Mouse (Mus musculus) lung, postnatal 0 days (tissue): ENCODE data around the gene Gm12216. TPM values are rescaled to one million over a fixed set of nuclear protein-coding genes. Genes with fewer than 3 reads are reported as not detected.

Source experiments
- ATAC-seq: fragments of 200-750 bp; cut with Nextera tagmentation; 2 replicates; pipeline ENCODE4 v1.8.0; 2017; ENCODE audit warnings: moderate library complexity
- DNase-seq: peaks from one replicate; pipeline ENCODE4 v3.0.0-alpha.2; 2016; ENCODE audit warnings: low spot score
- H3K27ac ChIP-seq: fragments of 300-500 bp; sonication (generic); 2 replicates; pipeline ENCODE4 v1.5.1; 2014; ENCODE audit warnings: antibody characterized with exemption, mild to moderate bottlenecking, low read length, mixed read lengths
- H3K27me3 ChIP-seq: fragments of 300-500 bp; sonication (generic); replicated peaks from 2 replicates; pipeline ENCODE4 v1.6.1; 2014; ENCODE audit warnings: low read length, mixed read lengths; ENCODE audit not compliant: insufficient read depth
- H3K36me3 ChIP-seq: fragments of 300-500 bp; sonication (generic); 2 replicates; pipeline ENCODE4 v1.6.1; 2014; ENCODE audit warnings: low read length, mixed read lengths; ENCODE audit not compliant: insufficient read depth
- H3K4me1 ChIP-seq: fragments of 300-500 bp; sonication (generic); 2 replicates; pipeline ENCODE4 v1.6.1; 2014; ENCODE audit warnings: antibody characterized with exemption, low read depth, low read length, mixed read lengths; ENCODE audit not compliant: insufficient read depth
- H3K4me2 ChIP-seq: fragments of 300-500 bp; sonication (generic); replicated peaks from 2 replicates; pipeline ENCODE4 v1.6.1; 2014; ENCODE audit warnings: low read depth, mild to moderate bottlenecking, low read length, moderate library complexity, mixed read lengths
- H3K4me3 ChIP-seq: fragments of 300-500 bp; sonication (generic); 2 replicates; pipeline ENCODE4 v1.5.1; 2014; ENCODE audit warnings: low read depth, low read length
- H3K9ac ChIP-seq: fragments of 300-500 bp; sonication (generic); replicated peaks from 2 replicates; pipeline ENCODE4 v1.6.1; 2014; ENCODE audit warnings: low read depth, mild to moderate bottlenecking
- H3K9me3 ChIP-seq: fragments of 300-500 bp; sonication (generic); 2 replicates; pipeline ENCODE4 v1.6.1; 2016; ENCODE audit warnings: low read length, mixed read lengths
- CTCF ChIP-seq: IDR thresholded peaks from 2 replicates; pipeline ENCODE4 v1.5.1; 2016; ENCODE audit warnings: antibody characterized with exemption, mild to moderate bottlenecking
- EP300 ChIP-seq: IDR thresholded peaks from 2 replicates; pipeline ENCODE4 v1.6.1; 2016; ENCODE audit warnings: antibody characterized with exemption, mild to moderate bottlenecking, control low read depth
- WGBS: fragments of 180-500 bp; shearing (Covaris S2); extraction: QIAGEN DNeasy Blood & Tissue Kit; methylation state at CpG from one replicate; pipeline ENCODE4 v1.1.7; 2014; 5-methylcytosine and 5-hydroxymethylcytosine counted together
- polyA plus RNA-seq: library from polyadenylated mRNA; unstranded; fragments of >200 nt; fragmentation: Nextera tagmentation; extraction: Ambion mirVana; gene quantifications from 2 replicates; pipeline ENCODE4 v1.2.1, GENCODE M21; 2015

Gm12216 gene
- polyA plus RNA-seq, 1 experiment from 2014 or later: 5.4 TPM

DNA sequence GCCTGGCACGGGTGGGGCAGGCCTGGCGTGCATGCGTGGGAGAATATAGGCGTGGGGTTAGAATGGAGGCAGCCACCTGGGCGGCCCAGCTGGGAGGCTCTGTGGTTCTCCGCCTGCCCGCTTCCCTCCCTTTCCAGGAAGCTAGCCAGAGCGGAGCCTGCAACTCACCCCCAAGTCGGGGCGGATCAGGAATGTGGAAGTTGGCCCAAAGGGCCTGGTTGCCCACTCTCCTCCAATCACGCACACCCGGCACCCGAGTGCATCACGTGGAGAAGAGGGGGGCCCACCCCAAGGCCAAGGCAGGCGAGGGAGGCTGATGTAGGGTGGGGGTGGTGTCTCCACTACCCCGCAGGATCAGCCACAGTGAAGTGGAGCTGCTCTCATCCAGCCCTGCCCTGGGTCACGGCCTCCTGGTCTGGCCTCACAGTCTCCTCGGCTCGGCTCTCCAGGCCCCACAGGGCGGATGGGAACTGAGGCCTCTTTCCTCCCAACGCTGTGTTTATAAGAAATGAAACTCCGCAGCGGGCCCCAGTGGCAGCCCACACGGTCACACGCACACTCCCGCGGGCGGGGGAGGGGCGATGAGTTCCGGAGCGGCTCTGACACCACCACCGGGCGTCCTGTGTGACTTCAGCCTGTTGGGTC lies 95.4 kb downstream of the Gm12216 start:
- 1% methylated on average over 26 of the region's 33 CpGs for WGBS
- peak; percentile 69 for TF ChIP-seq CTCF
- TF ChIP-seq EP300: peak; percentile 27; the same call in 1 of the 2 replicates
- Histone ChIP-seq H3K9me3 (no peaks in the 10 kb centered on the region), H3K36me3 (no peaks in the 10 kb centered on the region), H3K27me3 (no peaks in the 10 kb centered on the region), H3K4me2 (peak overlapping the region; percentile 63), H3K4me1 (peaks cover 33% of the 10 kb centered on the region), H3K4me3 (peak overlapping the region; percentile 30), H3K27ac (peak overlapping the region; percentile 99), H3K9ac (peak overlapping the region; percentile 48)
- peak; percentile 80 for ATAC-seq
- DNase-seq: peak; percentile 96

GRCm38 (mm10) chr11:53762827-53763495 lies 96.1 kb downstream of the Gm12216 start:
- peak; percentile 56 for ATAC-seq
- Histone ChIP-seq H3K27ac (peak overlapping the region; percentile 99), H3K27me3 (no peaks in the 10 kb centered on the region), H3K36me3 (no peaks in the 10 kb centered on the region), H3K9ac (peak overlapping the region; percentile 48), H3K4me3 (peak overlapping the region; percentile 30), H3K9me3 (no peaks in the 10 kb centered on the region), H3K4me2 (peak overlapping the region; percentile 63), H3K4me1 (peaks cover 33% of the 10 kb centered on the region)
- TF ChIP-seq CTCF (no peak), EP300 (peak; percentile 69)
- DNase-seq: peak; percentile 96
- under 1% methylated on average over 23 of the region's 23 CpGs for WGBS

GRCm38 (mm10) chr11:53762426-53762825 lies 96.6 kb downstream of the Gm12216 start:
- Histone ChIP-seq H3K9ac (no peak overlapping the region), H3K36me3 (no peaks in the 10 kb centered on the region), H3K4me2 (peak overlapping the region; percentile 63), H3K9me3 (no peaks in the 10 kb centered on the region), H3K27me3 (no peaks in the 10 kb centered on the region), H3K4me3 (no peak overlapping the region), H3K4me1 (peaks cover 33% of the 10 kb centered on the region), H3K27ac (peak overlapping the region; percentile 99)
- WGBS: 17% methylated on average over 2 of the region's 2 CpGs
- no peak for TF ChIP-seq CTCF
- no peak for TF ChIP-seq EP300
- DNase-seq (no peak), ATAC-seq (no peak)

DNA sequence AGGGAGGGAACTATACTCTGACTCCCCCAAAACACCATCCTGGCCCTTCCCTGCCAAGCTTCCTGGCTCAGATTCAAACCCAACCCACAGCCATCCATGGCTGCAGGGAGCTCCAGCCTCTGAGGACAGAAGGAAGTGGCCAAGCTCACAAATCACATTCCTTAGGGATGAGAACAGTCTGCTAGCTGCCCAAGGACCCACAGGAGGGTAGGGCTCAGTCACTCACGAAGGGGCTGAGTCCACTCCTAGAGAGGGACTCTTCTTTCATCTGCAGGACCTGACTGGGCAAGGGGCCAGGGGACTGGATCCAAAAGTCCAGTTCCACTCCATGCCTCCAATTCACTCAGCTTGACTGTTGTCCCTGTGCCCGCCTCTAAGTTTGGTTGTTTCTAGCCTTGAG lies 97.2 kb downstream of the Gm12216 start:
- Histone ChIP-seq H3K27me3 (no peaks in the 10 kb centered on the region), H3K9me3 (no peaks in the 10 kb centered on the region), H3K9ac (no peak overlapping the region), H3K4me3 (no peak overlapping the region), H3K4me1 (peaks cover 33% of the 10 kb centered on the region), H3K27ac (peak overlapping the region; percentile 99), H3K4me2 (no peak overlapping the region), H3K36me3 (no peaks in the 10 kb centered on the region)
- ATAC-seq (peak; percentile 71), DNase-seq (peak; percentile 95)
- 9% methylated on average over 2 of the region's 2 CpGs for WGBS
- TF ChIP-seq EP300 (peak; percentile 84), CTCF (no peak)

DNA sequence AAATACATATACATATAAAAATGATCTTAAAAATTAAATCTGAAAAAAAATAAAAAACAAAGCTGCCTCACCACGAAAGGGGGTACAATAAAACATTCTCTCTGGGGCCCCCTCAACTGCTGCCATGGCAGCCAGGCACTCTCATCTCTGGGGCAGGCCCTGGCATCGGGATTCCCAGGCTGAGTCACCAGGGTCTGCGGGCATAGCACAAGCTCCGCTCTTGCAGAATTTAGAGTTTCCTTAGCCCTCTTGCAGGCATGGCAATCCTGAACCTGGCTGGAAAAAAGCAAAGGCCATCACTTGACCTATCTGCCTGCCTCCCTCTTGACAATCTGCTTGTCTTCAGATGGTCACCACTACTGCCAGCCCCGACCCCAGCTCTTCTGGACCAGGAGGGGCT lies 97.8 kb downstream of the Gm12216 start:
- TF ChIP-seq EP300 (no peak), CTCF (no peak)
- peak overlapping the region; percentile 99 for H3K27ac ChIP-seq
- no peak overlapping the region for H3K9ac ChIP-seq
- H3K4me1 ChIP-seq: peaks cover 33% of the 10 kb centered on the region
- H3K4me3 ChIP-seq: no peak overlapping the region
- H3K4me2 ChIP-seq: no peak overlapping the region
- ATAC-seq (no peak), DNase-seq (no peak)
- no peaks in the 10 kb centered on the region for H3K9me3 ChIP-seq
- H3K36me3 ChIP-seq: no peaks in the 10 kb centered on the region
- no peaks in the 10 kb centered on the region for H3K27me3 ChIP-seq
- 59% methylated on average over 5 of the region's 5 CpGs for WGBS

DNA sequence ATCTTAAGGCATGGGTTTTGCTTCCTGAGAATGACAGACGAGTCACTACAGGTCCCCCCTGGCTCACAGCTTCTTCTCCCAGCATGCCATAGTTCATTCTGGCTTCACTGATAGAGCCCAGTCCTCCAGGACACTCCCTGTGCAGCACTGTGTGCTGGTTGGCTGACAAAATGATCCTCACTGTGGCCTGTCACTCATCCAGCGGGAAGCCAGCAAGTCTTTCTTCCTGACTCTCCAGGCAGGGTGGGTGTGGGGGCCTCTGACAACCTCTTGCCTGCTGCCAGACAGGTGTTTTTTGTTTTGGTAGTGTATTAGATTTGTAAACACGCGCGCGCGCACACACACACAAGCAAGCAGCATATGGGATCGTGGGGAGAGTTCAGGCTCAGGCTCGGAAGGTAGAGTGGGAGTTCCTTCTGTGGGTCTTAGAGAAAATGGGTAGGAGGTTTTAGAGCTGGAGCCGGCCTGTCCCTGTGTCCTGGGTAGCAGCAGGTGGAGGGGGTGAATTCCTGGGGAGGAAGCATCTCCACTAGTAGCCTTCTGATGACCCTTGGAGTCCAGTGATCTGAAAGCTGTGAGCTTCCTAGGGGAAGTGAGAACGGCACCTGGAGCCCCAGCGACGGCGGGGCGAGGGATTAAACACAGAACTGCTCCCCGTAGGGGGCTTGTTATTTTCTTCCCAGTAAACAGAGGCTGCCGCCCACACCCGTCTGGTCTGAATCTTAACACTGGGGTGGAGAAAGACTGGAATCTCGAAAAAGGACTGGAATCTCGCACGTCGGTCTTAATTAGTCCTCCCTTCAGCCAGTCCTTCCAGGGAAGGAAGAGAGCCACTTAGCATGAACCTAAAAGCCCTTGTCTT lies 99.3 kb downstream of the Gm12216 start:
- no peaks in the 10 kb centered on the region for H3K27me3 ChIP-seq
- H3K9me3 ChIP-seq: no peaks in the 10 kb centered on the region
- H3K4me3 ChIP-seq: no peak overlapping the region
- H3K9ac ChIP-seq: no peak overlapping the region
- H3K27ac ChIP-seq: peak overlapping the region; percentile 32
- ATAC-seq (no peak), DNase-seq (no peak)
- no peak overlapping the region for H3K4me2 ChIP-seq
- H3K4me1 ChIP-seq: peaks cover 33% of the 10 kb centered on the region
- H3K36me3 ChIP-seq: no peaks in the 10 kb centered on the region
- WGBS: 31% methylated on average over 22 of the region's 22 CpGs
- no peak for TF ChIP-seq EP300
- no peak for TF ChIP-seq CTCF
